Mouse (Mus musculus) neural tube, embryonic 14.5 days (tissue): ENCODE measurements around the gene Pmm2. TPM values are rescaled to one million over a fixed set of nuclear protein-coding genes. Genes with fewer than 3 reads are reported as not detected.

ENCODE experiments used
- ATAC-seq: fragments of 200-750 bp; cut with Nextera tagmentation; 2 replicates; pipeline ENCODE4 v1.8.0; 2017; ENCODE audit warnings: low read depth, mild to moderate bottlenecking, moderate TSS enrichment, moderate library complexity
- H3K27ac ChIP-seq: fragments of 300-500 bp; sonication (generic); 2 replicates; pipeline ENCODE4 v1.5.1; 2014; ENCODE audit warnings: low read depth, mild to moderate bottlenecking, control low read depth, low read length, moderate library complexity, mixed read lengths
- H3K27me3 ChIP-seq: fragments of 300-500 bp; sonication (generic); 2 replicates; pipeline ENCODE4 v1.6.1; 2014; ENCODE audit warnings: low read length; ENCODE audit not compliant: control insufficient read depth, insufficient read depth
- H3K36me3 ChIP-seq: fragments of 300-500 bp; sonication (generic); 2 replicates; pipeline ENCODE4 v1.6.1; 2014; ENCODE audit warnings: low read length, mixed read lengths; ENCODE audit not compliant: control insufficient read depth, insufficient read depth
- H3K4me1 ChIP-seq: fragments of 300-500 bp; sonication (generic); 2 replicates; pipeline ENCODE4 v1.6.1; 2014; ENCODE audit warnings: low read length; ENCODE audit not compliant: control insufficient read depth, insufficient read depth
- H3K4me2 ChIP-seq: fragments of 300-500 bp; sonication (generic); 2 replicates; pipeline ENCODE4 v1.6.1; 2014; ENCODE audit warnings: mild to moderate bottlenecking, low read depth, low read length, control low read depth
- H3K4me3 ChIP-seq: fragments of 300-500 bp; sonication (generic); 2 replicates; pipeline ENCODE4 v1.5.1; 2014; ENCODE audit warnings: low read depth, low read length, control low read depth, mixed read lengths
- H3K9ac ChIP-seq: fragments of 300-500 bp; sonication (generic); replicated peaks from 2 replicates; pipeline ENCODE4 v1.6.1; 2014; ENCODE audit warnings: low read depth, mild to moderate bottlenecking, control low read depth, low read length, mixed read lengths
- H3K9me3 ChIP-seq: fragments of 300-500 bp; sonication (generic); 2 replicates; pipeline ENCODE4 v1.6.1; 2016; ENCODE audit warnings: low read length; ENCODE audit not compliant: control insufficient read depth
- WGBS: fragments of 180-500 bp; shearing (Covaris S2); extraction: QIAGEN DNeasy Blood & Tissue Kit; methylation state at CpG from one replicate; pipeline ENCODE4 v1.1.7; 2014; 5-methylcytosine and 5-hydroxymethylcytosine counted together
- polyA plus RNA-seq: library from polyadenylated mRNA; unstranded; fragments of >200 nt; fragmentation: Nextera tagmentation; extraction: Ambion mirVana; gene quantifications from 2 replicates; pipeline ENCODE4 v1.2.1, GENCODE M21; 2014

Pmm2 gene
- polyA plus RNA-seq, 1 experiment from 2014 or later, result 38.7 TPM

- 79% methylated on average over 6 of the region's 6 CpGs for WGBS
- no peaks in the 10 kb centered on the region for H3K27me3 ChIP-seq
- H3K27ac ChIP-seq, result no peak overlapping the region
- H3K9ac ChIP-seq, result no peak overlapping the region
- H3K4me1 ChIP-seq, result no peaks in the 10 kb centered on the region
- no peak overlapping the region for H3K4me2 ChIP-seq
- ATAC-seq, result no peak
- H3K36me3 ChIP-seq, result peaks cover 50% of the 10 kb centered on the region
- H3K4me3 ChIP-seq, result no peak overlapping the region
- H3K9me3 ChIP-seq, result no peaks in the 10 kb centered on the region
Measured at GRCm38 (mm10) chr16:8645546-8645945, 8.1 kb downstream of the Pmm2 start.

- 99% methylated on average over 3 of the region's 3 CpGs for WGBS
- H3K4me2 ChIP-seq, result no peak overlapping the region
- H3K27me3 ChIP-seq, result no peaks in the 10 kb centered on the region
- no peaks in the 10 kb centered on the region for H3K4me1 ChIP-seq
- no peak overlapping the region for H3K9ac ChIP-seq
- peaks cover 35% of the 10 kb centered on the region for H3K36me3 ChIP-seq
- no peak overlapping the region for H3K4me3 ChIP-seq
- H3K9me3 ChIP-seq, result no peaks in the 10 kb centered on the region
- ATAC-seq, result no peak
- no peak overlapping the region for H3K27ac ChIP-seq
Measured at GRCm38 (mm10) chr16:8650007-8650406, 12.5 kb downstream of the Pmm2 start.

GRCm38 (mm10) chr16:8655108-8655507 is 17.6 kb downstream of the Pmm2 start:
- H3K27ac ChIP-seq, result no peak overlapping the region
- no peak overlapping the region for H3K9ac ChIP-seq
- WGBS, result 80% methylated on average over 6 of the region's 6 CpGs
- no peaks in the 10 kb centered on the region for H3K9me3 ChIP-seq
- H3K27me3 ChIP-seq, result no peaks in the 10 kb centered on the region
- H3K36me3 ChIP-seq, result peaks cover 18% of the 10 kb centered on the region; the same call in 1 of the 2 replicates
- no peak for ATAC-seq
- H3K4me2 ChIP-seq, result no peak overlapping the region
- H3K4me1 ChIP-seq, result no peaks in the 10 kb centered on the region
- no peak overlapping the region for H3K4me3 ChIP-seq

- Histone ChIP-seq H3K4me2 (no peak overlapping the region), H3K9me3 (no peaks in the 10 kb centered on the region), H3K36me3 (peaks cover 23% of the 10 kb centered on the region; the same call in 1 of the 2 replicates), H3K4me1 (no peaks in the 10 kb centered on the region), H3K27ac (no peak overlapping the region), H3K9ac (no peak overlapping the region), H3K27me3 (no peaks in the 10 kb centered on the region), H3K4me3 (no peak overlapping the region)
- WGBS, result 82% methylated on average over 9 of the region's 9 CpGs
- ATAC-seq, result no peak
Measured at GRCm38 (mm10) chr16:8655599-8655998, 18.1 kb downstream of the Pmm2 start.

- H3K36me3 ChIP-seq, result peaks cover 26% of the 10 kb centered on the region; the same call in 1 of the 2 replicates
- 95% methylated on average over 2 of the region's 2 CpGs for WGBS
Measured at GRCm38 (mm10) chr16:8656256-8656655, 18.8 kb downstream of the Pmm2 start.

GRCm38 (mm10) chr16:8658349-8658748 is 20.9 kb downstream of the Pmm2 start:
- no peak overlapping the region for H3K9ac ChIP-seq
- H3K36me3 ChIP-seq, result peaks cover 29% of the 10 kb centered on the region; the same call in 1 of the 2 replicates
- no peaks in the 10 kb centered on the region for H3K4me1 ChIP-seq
- no peak overlapping the region for H3K4me3 ChIP-seq
- 85% methylated on average over 4 of the region's 4 CpGs for WGBS
- no peaks in the 10 kb centered on the region for H3K9me3 ChIP-seq
- H3K27me3 ChIP-seq, result no peaks in the 10 kb centered on the region
- no peak for ATAC-seq
- H3K4me2 ChIP-seq, result no peak overlapping the region
- no peak overlapping the region for H3K27ac ChIP-seq

More at GRCm38 (mm10) chr16:8656256-8656655, 18.8 kb downstream of the Pmm2 start:
- ATAC-seq, result no peak
- Histone ChIP-seq H3K4me3 (no peak overlapping the region), H3K4me2 (no peak overlapping the region), H3K9ac (no peak overlapping the region), H3K9me3 (no peaks in the 10 kb centered on the region), H3K27me3 (no peaks in the 10 kb centered on the region), H3K27ac (no peak overlapping the region), H3K4me1 (no peaks in the 10 kb centered on the region)

GRCm38 (mm10) chr16:8658764-8659163 is 21.3 kb downstream of the Pmm2 start:
- Histone ChIP-seq H3K36me3 (peaks cover 31% of the 10 kb centered on the region; the same call in 1 of the 2 replicates), H3K27me3 (no peaks in the 10 kb centered on the region), H3K4me2 (no peak overlapping the region), H3K27ac (no peak overlapping the region), H3K9me3 (no peaks in the 10 kb centered on the region), H3K4me1 (0 out of 2 replicates have a peak, but pooled peaks cover 3% of the 10 kb centered on the region), H3K4me3 (no peak overlapping the region), H3K9ac (no peak overlapping the region)
- 96% methylated on average over 4 of the region's 4 CpGs for WGBS
- ATAC-seq, result no peak

GRCm38 (mm10) chr16:8663022-8663421 is 25.5 kb downstream of the Pmm2 start:
- no peak overlapping the region for H3K9ac ChIP-seq
- H3K27me3 ChIP-seq, result no peaks in the 10 kb centered on the region
- H3K4me2 ChIP-seq, result no peak overlapping the region
- peaks cover 31% of the 10 kb centered on the region; the same call in 1 of the 2 replicates for H3K36me3 ChIP-seq
- H3K4me1 ChIP-seq, result peaks cover 25% of the 10 kb centered on the region
- no peak for ATAC-seq
- H3K9me3 ChIP-seq, result no peaks in the 10 kb centered on the region
- WGBS, result 90% methylated on average over 1 of the region's 2 CpGs
- no peak overlapping the region for H3K4me3 ChIP-seq
- H3K27ac ChIP-seq, result peak overlapping the region; percentile 23; the same call in 1 of the 2 replicates

- ATAC-seq, result peak; percentile 30; the same call in 1 of the 2 replicates
- Histone ChIP-seq H3K4me1 (peaks cover 33% of the 10 kb centered on the region), H3K4me2 (no peak overlapping the region), H3K36me3 (peaks cover 27% of the 10 kb centered on the region; the same call in 1 of the 2 replicates), H3K9ac (no peak overlapping the region), H3K9me3 (no peaks in the 10 kb centered on the region), H3K4me3 (no peak overlapping the region), H3K27ac (peak overlapping the region; percentile 23), H3K27me3 (no peaks in the 10 kb centered on the region)
- WGBS, result 75% methylated on average over 24 of the region's 24 CpGs
Measured at GRCm38 (mm10) chr16:8663606-8664539, 26.4 kb downstream of the Pmm2 start.
